Mouse (Mus musculus) forebrain, embryonic 16.5 days (tissue): ENCODE measurements around the gene Amfr. TPM values are rescaled to one million over a fixed set of nuclear protein-coding genes. Genes with fewer than 3 reads are reported as not detected.

ENCODE experiments used
- ATAC-seq: fragments of 200-750 bp; cut with Nextera tagmentation; 2 replicates; pipeline ENCODE4 v1.8.0; 2017; ENCODE audit warnings: mild to moderate bottlenecking, moderate library complexity
- H3K27ac ChIP-seq: fragments of 300-500 bp; sonication (generic); 2 replicates; pipeline ENCODE4 v1.5.1; 2014; ENCODE audit warnings: low read length, control low read depth
- H3K27me3 ChIP-seq: fragments of 300-500 bp; sonication (generic); replicated peaks from 2 replicates; pipeline ENCODE4 v1.6.1; 2014; ENCODE audit warnings: low read length; ENCODE audit not compliant: control insufficient read depth, insufficient read depth
- H3K36me3 ChIP-seq: fragments of 300-500 bp; sonication (generic); 2 replicates; pipeline ENCODE4 v1.6.1; 2014; ENCODE audit not compliant: control insufficient read depth, insufficient read depth
- H3K4me1 ChIP-seq: fragments of 300-500 bp; sonication (generic); replicated peaks from 2 replicates; pipeline ENCODE4 v1.6.1; 2014; ENCODE audit warnings: low read length; ENCODE audit not compliant: control insufficient read depth, insufficient read depth
- H3K4me2 ChIP-seq: fragments of 300-500 bp; sonication (generic); 2 replicates; pipeline ENCODE4 v1.6.1; 2014; ENCODE audit warnings: mild to moderate bottlenecking, low read length, control low read depth
- H3K4me3 ChIP-seq: fragments of 300-500 bp; sonication (generic); replicated peaks from 2 replicates; pipeline ENCODE4 v1.5.1; 2014; ENCODE audit warnings: mild to moderate bottlenecking, low read length, control low read depth
- H3K9ac ChIP-seq: fragments of 300-500 bp; sonication (generic); replicated peaks from 2 replicates; pipeline ENCODE4 v1.6.1; 2014; ENCODE audit warnings: low read depth, low read length, control low read depth
- H3K9me3 ChIP-seq: fragments of 300-500 bp; sonication (generic); 2 replicates; pipeline ENCODE4 v1.6.1; 2016; ENCODE audit warnings: low read length; ENCODE audit not compliant: control insufficient read depth
- WGBS: fragments of 180-500 bp; shearing (Covaris S2); extraction: QIAGEN DNeasy Blood & Tissue Kit; methylation state at CpG from one replicate; pipeline ENCODE4 v1.1.7; 2014; 5-methylcytosine and 5-hydroxymethylcytosine counted together
- polyA plus RNA-seq: library from polyadenylated mRNA; unstranded; fragments of >200 nt; fragmentation: Nextera tagmentation; extraction: Ambion mirVana; gene quantifications from 2 replicates; pipeline ENCODE4 v1.2.1, GENCODE M21; 2015

Gene Amfr
- polyA plus RNA-seq, 1 experiment from 2014 or later = 64.4 TPM

DNA sequence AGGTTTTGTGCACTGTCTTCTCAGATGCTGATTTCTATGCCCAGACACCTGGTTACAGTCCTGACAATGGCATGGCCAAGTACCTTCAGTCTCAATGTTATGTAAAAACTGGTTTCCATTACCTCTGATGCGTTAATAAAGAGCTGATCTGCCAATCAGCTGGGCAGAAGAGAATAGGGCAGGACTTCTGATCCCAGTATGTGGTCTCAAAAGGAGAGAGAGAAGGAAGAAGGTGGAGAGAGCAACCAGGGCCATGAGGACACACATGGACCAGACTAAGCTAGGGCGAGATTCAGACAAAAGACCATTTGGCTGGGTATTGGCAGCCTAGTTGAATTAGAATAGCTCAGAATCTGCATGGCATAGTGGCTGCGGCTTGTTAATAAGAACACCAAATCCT, 21.0 kb upstream of the Amfr start:
- Histone ChIP-seq H3K4me1 (peaks cover 23% of the 10 kb centered on the region), H3K9me3 (no peaks in the 10 kb centered on the region), H3K9ac (no peak overlapping the region), H3K4me2 (no peak overlapping the region), H3K36me3 (peaks cover 12% of the 10 kb centered on the region), H3K4me3 (no peak overlapping the region), H3K27ac (no peak overlapping the region), H3K27me3 (no peaks in the 10 kb centered on the region)
- WGBS = 19% methylated on average over 3 of the region's 3 CpGs
- no peak for ATAC-seq

DNA sequence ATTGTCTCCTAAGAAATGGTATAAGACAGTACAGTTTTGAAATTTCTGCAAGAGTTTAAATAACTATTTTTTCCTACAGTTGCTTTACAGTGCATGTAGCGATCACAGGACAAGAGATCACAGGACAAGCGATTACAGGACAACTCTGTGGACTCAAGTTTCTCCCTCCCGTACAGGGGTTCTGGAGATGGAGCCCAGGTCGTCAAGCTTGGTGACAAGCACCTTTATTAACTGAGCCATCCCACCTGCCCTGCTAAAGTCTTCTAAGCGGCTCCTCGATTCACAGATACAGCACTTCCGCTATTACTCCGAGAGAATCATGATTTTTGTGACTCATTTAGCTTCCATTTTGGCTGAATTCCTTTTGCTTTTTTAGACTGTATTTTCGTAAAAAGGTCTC, 17.1 kb upstream of the Amfr start:
- Histone ChIP-seq H3K4me1 (peaks cover 11% of the 10 kb centered on the region), H3K27me3 (no peaks in the 10 kb centered on the region)

DNA sequence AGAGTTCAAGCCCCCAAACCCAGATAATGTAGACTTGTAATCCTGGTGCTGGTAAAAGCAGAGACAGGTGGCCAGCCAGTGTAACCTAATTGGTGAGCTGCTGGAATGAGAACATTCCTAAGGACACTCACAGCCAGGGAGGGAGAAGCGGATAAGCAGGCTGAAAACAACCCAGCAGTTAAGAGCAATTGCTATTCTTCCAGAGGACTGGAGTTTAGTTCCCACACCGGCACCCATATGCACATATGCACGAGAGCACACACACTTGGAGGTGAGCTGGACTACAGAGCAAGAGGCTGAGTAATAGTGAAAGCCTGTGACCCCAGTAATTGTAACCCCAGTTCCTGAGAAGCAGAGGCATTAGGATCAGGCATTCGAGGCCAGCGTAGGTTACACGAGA, 11.3 kb upstream of the Amfr start:
- Histone ChIP-seq H3K9me3 (no peaks in the 10 kb centered on the region), H3K27me3 (no peaks in the 10 kb centered on the region), H3K4me1 (no peaks in the 10 kb centered on the region), H3K27ac (no peak overlapping the region), H3K9ac (no peak overlapping the region), H3K36me3 (peaks cover 55% of the 10 kb centered on the region), H3K4me3 (no peak overlapping the region), H3K4me2 (no peak overlapping the region)
- ATAC-seq = no peak
- WGBS = 95% methylated on average over 6 of the region's 6 CpGs

More for the DNA sequence above, 17.1 kb upstream of the Amfr start:
- Histone ChIP-seq H3K4me3 (no peak overlapping the region), H3K36me3 (peaks cover 37% of the 10 kb centered on the region), H3K9me3 (no peaks in the 10 kb centered on the region), H3K4me2 (no peak overlapping the region), H3K9ac (no peak overlapping the region), H3K27ac (no peak overlapping the region)
- WGBS = 94% methylated on average over 9 of the region's 9 CpGs
- ATAC-seq = no peak

DNA sequence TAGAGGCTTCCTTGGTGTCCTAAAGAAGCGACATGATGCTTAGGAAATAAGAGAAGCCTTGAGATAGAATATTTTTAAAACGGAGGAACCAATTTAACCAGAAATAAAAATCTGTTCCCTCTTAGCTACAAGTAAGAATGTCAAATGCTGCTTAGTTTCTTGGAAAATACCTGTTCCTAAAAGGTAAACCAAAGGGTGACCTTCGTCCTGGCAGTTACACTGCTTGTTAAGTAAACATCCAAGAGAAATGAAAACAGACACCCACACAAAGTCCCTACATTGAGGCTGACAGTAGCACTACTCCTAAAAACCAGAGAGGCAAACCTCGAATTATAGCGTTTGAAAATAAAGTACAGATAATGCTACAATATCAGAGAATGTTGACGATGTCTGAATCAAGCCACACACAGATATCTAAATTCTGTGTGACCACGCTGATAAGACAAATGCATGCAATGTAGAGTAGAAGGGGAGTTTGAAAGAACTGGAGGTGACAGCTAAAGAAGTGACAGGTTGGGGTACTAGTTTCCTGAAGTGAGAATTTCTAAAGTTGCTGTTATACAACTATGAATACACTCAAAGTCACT, 477 bp upstream of the Amfr start:
- peak overlapping the region; percentile 98 for H3K9ac ChIP-seq
- peak overlapping the region; percentile 94 for H3K27ac ChIP-seq
- H3K27me3 ChIP-seq = no peaks in the 10 kb centered on the region
- H3K4me3 ChIP-seq = peak overlapping the region; percentile 98
- H3K4me2 ChIP-seq = peak overlapping the region; percentile 73
- no peaks in the 10 kb centered on the region for H3K9me3 ChIP-seq
- no peak for ATAC-seq
- H3K4me1 ChIP-seq = peaks cover 33% of the 10 kb centered on the region
- 42% methylated on average over 7 of the region's 7 CpGs for WGBS
- peaks cover 3% of the 10 kb centered on the region; the same call in 1 of the 2 replicates for H3K36me3 ChIP-seq

DNA sequence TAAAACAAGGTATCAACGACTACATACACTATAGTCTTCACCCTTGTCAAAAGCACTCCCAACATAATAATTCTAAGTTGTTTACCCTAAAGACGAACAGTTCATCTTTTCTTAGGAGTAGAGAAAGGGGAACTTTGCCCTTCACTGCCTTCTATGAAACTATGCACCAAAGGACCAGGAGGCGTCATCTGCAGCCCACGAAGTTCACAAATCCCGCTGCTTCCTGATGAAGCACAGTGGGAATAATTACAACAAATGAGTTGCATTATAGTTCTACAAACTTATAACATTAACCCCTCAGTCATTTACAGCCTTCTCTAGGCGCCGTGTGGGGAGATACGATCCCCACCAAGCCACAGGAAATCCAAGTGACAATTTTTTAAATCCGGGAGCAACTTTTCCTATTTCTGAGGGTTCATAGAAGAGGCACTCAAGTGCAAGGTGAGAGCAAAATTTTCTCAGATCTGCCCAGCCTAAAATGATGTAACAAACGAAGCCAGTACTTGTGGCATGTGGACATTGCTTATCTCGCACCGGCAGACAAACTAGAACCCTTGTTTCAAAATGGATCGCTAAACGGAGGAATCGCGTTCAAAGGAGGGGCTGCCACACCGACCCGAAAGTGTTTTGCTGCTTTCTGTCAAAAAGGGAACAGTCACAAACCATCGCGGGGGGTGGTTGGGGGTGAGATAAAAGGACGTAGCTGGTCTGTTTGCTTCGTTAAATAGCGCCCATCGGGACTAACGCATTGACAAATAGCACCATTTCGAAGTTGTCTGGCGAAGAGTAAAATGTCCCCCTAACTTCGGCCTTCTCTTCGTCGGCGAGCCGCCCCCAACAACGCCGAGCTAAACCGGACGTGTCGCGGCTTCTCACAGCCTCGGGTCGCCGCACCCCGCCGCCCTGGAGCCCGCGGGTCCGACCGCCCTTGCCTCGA, 1.3 kb downstream of the Amfr start:
- Histone ChIP-seq H3K9me3 (no peaks in the 10 kb centered on the region), H3K4me1 (peaks cover 33% of the 10 kb centered on the region), H3K9ac (peak overlapping the region; percentile 98), H3K27ac (peak overlapping the region; percentile 94), H3K4me3 (peak overlapping the region; percentile 98), H3K27me3 (no peaks in the 10 kb centered on the region), H3K4me2 (peak overlapping the region; percentile 73), H3K36me3 (peaks cover 3% of the 10 kb centered on the region)
- 3% methylated on average over 48 of the region's 48 CpGs for whole genome bisulfite sequencing
- no peak for ATAC-seq

DNA sequence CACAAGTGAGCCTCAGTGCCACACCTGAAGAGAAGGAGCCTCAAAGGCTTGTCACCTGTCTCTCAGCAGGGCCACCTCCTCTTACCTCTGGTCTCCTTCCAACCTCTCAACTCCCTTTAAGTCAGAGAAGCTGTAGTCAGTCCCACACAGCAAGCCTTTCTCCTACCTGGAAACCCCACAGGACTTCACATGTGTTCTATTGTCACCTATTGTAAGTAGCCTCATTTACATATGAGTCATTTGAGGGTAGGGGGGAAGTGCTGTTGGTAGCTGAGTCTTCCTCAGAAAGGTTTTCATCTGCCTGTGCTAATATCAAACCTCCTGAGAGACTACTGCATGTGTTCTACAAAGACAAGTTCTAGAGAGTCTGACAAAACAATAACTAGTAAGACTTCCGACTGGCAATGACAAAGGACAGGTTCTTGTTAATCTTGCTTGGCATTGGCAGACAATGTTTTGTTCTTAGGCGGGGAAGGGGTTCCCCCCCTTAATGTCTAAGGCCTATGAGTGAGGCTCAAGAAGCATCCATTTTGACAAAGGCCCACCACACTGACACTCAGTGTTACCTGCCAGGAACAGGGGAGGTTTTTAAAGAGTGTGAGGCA, 2.4 kb downstream of the Amfr start:
- Histone ChIP-seq H3K9me3 (no peaks in the 10 kb centered on the region), H3K4me2 (no peak overlapping the region), H3K27me3 (no peaks in the 10 kb centered on the region), H3K4me3 (no peak overlapping the region), H3K4me1 (peaks cover 33% of the 10 kb centered on the region), H3K36me3 (peaks cover 3% of the 10 kb centered on the region), H3K27ac (no peak overlapping the region), H3K9ac (no peak overlapping the region)
- ATAC-seq = no peak
- WGBS = 39% methylated on average over 2 of the region's 2 CpGs

DNA sequence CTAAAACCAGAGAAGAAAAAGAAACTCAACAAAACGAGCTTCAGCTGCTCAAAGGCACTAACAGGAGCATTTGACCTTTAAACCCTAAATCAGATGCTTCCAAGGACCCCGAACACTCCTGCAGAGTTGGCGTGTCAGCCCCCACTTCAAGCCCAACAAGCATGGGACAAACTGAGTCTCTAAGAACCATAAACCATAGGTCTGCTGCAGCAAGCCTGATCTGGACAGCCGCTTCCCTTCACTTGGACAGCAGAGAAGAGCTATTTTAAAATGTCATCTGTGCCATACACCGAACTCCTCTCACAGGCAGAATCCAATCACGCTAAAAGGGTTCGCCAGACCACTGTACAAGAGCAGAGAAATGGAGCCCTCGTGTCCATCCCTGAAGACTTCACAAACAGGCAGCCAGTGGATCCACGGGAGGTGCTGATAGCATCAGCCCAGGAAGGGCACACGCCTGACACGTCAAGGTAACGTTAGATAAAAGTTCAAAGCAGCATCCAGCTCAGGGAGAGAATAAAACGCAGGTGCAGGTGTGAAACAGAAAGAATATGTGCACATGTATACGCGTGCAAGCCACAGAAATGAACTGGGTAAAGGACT, 3.3 kb downstream of the Amfr start:
- Histone ChIP-seq H3K4me3 (no peak overlapping the region), H3K36me3 (no peaks in the 10 kb centered on the region; the same call in 1 of the 2 replicates), H3K4me2 (no peak overlapping the region), H3K9me3 (no peaks in the 10 kb centered on the region), H3K4me1 (peaks cover 33% of the 10 kb centered on the region), H3K9ac (0 out of 2 replicates have a peak overlapping the region, but pooled peaks have one; percentile 22), H3K27me3 (no peaks in the 10 kb centered on the region), H3K27ac (no peak overlapping the region)
- 72% methylated on average over 15 of the region's 15 CpGs for WGBS
- no peak for ATAC-seq

DNA sequence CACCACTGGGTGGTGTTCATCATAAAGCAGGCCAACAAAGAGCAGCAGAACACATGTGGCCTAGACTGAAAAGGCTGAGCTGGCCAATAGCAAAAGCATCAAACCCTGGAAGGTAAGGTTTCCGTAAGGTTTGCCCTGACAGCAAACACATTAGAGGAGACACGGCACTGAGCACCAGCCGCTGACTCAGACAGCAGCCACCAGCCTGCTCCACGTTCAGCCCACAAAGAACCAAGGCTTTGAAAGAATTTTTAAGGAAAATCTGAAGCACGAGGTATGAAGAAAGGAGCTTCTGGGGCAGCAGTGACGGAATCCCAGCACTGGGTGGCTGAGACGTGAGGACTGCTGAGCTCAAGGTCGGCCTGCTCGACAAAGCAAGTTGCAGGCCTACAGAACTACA, 8.5 kb downstream of the Amfr start:
- Histone ChIP-seq H3K27me3 (no peaks in the 10 kb centered on the region), H3K4me1 (peaks cover 5% of the 10 kb centered on the region), H3K27ac (no peak overlapping the region), H3K4me2 (no peak overlapping the region), H3K4me3 (no peak overlapping the region), H3K9me3 (no peaks in the 10 kb centered on the region), H3K36me3 (peaks cover 14% of the 10 kb centered on the region), H3K9ac (no peak overlapping the region)
- 84% methylated on average over 9 of the region's 9 CpGs for WGBS
- no peak for ATAC-seq

DNA sequence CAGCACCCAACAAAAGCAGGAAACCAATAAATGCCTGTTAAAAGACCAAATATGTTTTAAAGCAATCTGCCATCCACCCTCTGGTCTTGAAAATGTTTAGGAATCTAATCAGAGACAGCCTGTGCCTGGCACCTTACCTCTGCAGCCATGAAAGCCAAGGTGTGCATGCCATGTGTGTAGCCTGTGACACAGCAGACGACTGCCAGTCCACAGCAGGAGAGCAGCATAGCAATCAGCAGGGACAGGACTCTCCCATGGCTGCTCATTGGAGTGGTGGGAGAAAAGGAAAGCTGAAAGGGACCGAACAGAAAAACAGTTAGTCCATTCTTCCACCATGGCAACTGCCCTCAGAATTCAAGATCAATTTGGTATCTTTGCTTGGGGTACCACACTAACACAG, 13.7 kb downstream of the Amfr start:
- Histone ChIP-seq H3K4me2 (no peak overlapping the region), H3K27me3 (no peaks in the 10 kb centered on the region), H3K4me3 (no peak overlapping the region), H3K27ac (no peak overlapping the region), H3K4me1 (no peaks in the 10 kb centered on the region), H3K9me3 (no peaks in the 10 kb centered on the region), H3K36me3 (peaks cover 22% of the 10 kb centered on the region), H3K9ac (no peak overlapping the region)
- ATAC-seq = no peak
- WGBS = 93% methylated on average over 2 of the region's 2 CpGs
